In genomic region chr12:37426750-37427149, GRCm38 (mm10) we compare ENCODE assay signal across 23 mouse cellular contexts.
DNase-seq lines count a peak whose midpoint lies in the region; ATAC-seq and TF ChIP-seq lines count a peak whose summit lies in the region.
"Had no signal": no experiment of that assay in that cellular context is flagged by ENCODE, and none has a peak within 500 bp of the region (broad histone marks: within the 10 kb centered on the region; RNA-seq: fewer than 3 reads in every experiment).

No protein-coding gene starts in this region.

- no peak for TF ChIP-seq CTCF in kidney, adult 2 months (conservative IDR thresholded peaks at IDR 0.05; ENCODE audit: insufficient read depth, insufficient read length, low read depth, low read length)
- TF ChIP-seq CTCF in stomach, postnatal 0 days (IDR thresholded peaks at IDR 0.05; ENCODE audit: low read depth): no peak

- H3K9me3 ChIP-seq in kidney, embryonic 15.5 days (replicated peaks): no peaks in the 10 kb centered on the region
- no peaks in the 10 kb centered on the region for H3K9me3 ChIP-seq in limb, embryonic 11.5 days (ENCODE audit: control insufficient read depth, low read length)
- no peaks in the 10 kb centered on the region for H3K9me3 ChIP-seq in neural tube, embryonic 14.5 days (ENCODE audit: control insufficient read depth, low read length)
- H3K9me3 ChIP-seq in stomach, postnatal 0 days (ENCODE audit: control insufficient read depth, low read length): no peaks in the 10 kb centered on the region
- H3K9me3 ChIP-seq: embryonic facial prominence, embryonic 15.5 days; heart, embryonic 10.5 days; intestine, embryonic 15.5 days; midbrain, embryonic 12.5 days had no signal

- DNase-seq in kidney, adult 2 months: no peak
- DNase-seq in embryo, embryonic 9.5 days (ENCODE audit: extremely low spot score): peak; percentile 16
- DNase-seq in limb, embryonic 11.5 days (ENCODE audit: low spot score): peak; percentile 71
- no peak for DNase-seq in spleen, postnatal 36 days (ENCODE audit: low spot score in 2 of 2)
- DNase-seq in stomach, postnatal 0 days (ENCODE audit: low spot score): no peak
- DNase-seq: adrenal gland, postnatal 14 days; cerebellum, adult 9-10 months; heart, postnatal 4 days; kidney, postnatal 36 days; layer of hippocampus, postnatal 36 days; retina, postnatal 1 day; right cerebral cortex, postnatal 25 days; spleen, adult 18-20 months; thymus, postnatal 36 days had no signal

- no peak for TF ChIP-seq EP300 in stomach, postnatal 0 days (optimal IDR thresholded peaks at IDR 0.05)

- 41% methylated on average over 5 of the region's 5 CpGs for WGBS in kidney, embryonic 15.5 days
- 43% methylated on average over 5 of the region's 5 CpGs for WGBS in kidney, adult 2 months
- 9% methylated on average over 5 of the region's 5 CpGs for WGBS in limb, embryonic 11.5 days
- WGBS in neural tube, embryonic 14.5 days: 53% methylated on average over 5 of the region's 5 CpGs
- WGBS in stomach, postnatal 0 days: 83% methylated on average over 5 of the region's 5 CpGs

- peak; percentile 98 for ATAC-seq in kidney, embryonic 15.5 days (replicated peaks; ENCODE audit: low FRiP score)
- ATAC-seq in limb, embryonic 11.5 days (ENCODE audit: insufficient number of reproducible peaks, low FRiP score, low TSS enrichment, low read depth): peak; percentile 92
- peak; percentile 46; the same call in 1 of the 2 replicates for ATAC-seq in neural tube, embryonic 14.5 days (ENCODE audit: low read depth)
- no peak for ATAC-seq in stomach, postnatal 0 days (ENCODE audit: low FRiP score, low TSS enrichment)
- ATAC-seq: forebrain, embryonic 14.5 days; hindbrain, embryonic 16.5 days; intestine, embryonic 15.5 days; lung, postnatal 0 days had no signal

- no peaks in the 10 kb centered on the region for H3K4me1 ChIP-seq in kidney, embryonic 15.5 days
- no peaks in the 10 kb centered on the region for H3K4me1 ChIP-seq in kidney, adult 2 months (ENCODE audit: control insufficient read depth, insufficient read depth, low read length)
- no peaks in the 10 kb centered on the region for H3K4me1 ChIP-seq in limb, embryonic 11.5 days (ENCODE audit: control insufficient read depth, insufficient read depth, low read length)
- no peaks in the 10 kb centered on the region for H3K4me1 ChIP-seq in neural tube, embryonic 14.5 days (ENCODE audit: control insufficient read depth, insufficient read depth, low read length)
- no peaks in the 10 kb centered on the region for H3K4me1 ChIP-seq in stomach, postnatal 0 days (replicated peaks; ENCODE audit: control insufficient read depth, insufficient read depth)
- H3K4me1 ChIP-seq: embryonic facial prominence, embryonic 15.5 days; heart, embryonic 10.5 days; intestine, embryonic 15.5 days; midbrain, embryonic 12.5 days had no signal

- no peaks in the 10 kb centered on the region for H3K27me3 ChIP-seq in kidney, embryonic 15.5 days
- no peaks in the 10 kb centered on the region for H3K27me3 ChIP-seq in kidney, adult 2 months (replicated peaks; ENCODE audit: control insufficient read depth, insufficient read depth, low read length)
- H3K27me3 ChIP-seq in limb, embryonic 11.5 days (ENCODE audit: control insufficient read depth, insufficient read depth, low read length): no peaks in the 10 kb centered on the region
- no peaks in the 10 kb centered on the region for H3K27me3 ChIP-seq in neural tube, embryonic 14.5 days (ENCODE audit: control insufficient read depth, insufficient read depth, low read length)
- H3K27me3 ChIP-seq in stomach, postnatal 0 days (ENCODE audit: control insufficient read depth, insufficient read depth, low read length): no peaks in the 10 kb centered on the region
- H3K27me3 ChIP-seq: embryonic facial prominence, embryonic 15.5 days; intestine, embryonic 15.5 days; midbrain, embryonic 12.5 days had no signal

- H3K36me3 ChIP-seq in kidney, embryonic 15.5 days: no peaks in the 10 kb centered on the region
- H3K36me3 ChIP-seq in kidney, adult 2 months (ENCODE audit: control insufficient read depth, insufficient read depth, low read length): no peaks in the 10 kb centered on the region
- no peaks in the 10 kb centered on the region for H3K36me3 ChIP-seq in limb, embryonic 11.5 days (ENCODE audit: control insufficient read depth, insufficient read depth, low read length)
- H3K36me3 ChIP-seq in neural tube, embryonic 14.5 days (ENCODE audit: control insufficient read depth, insufficient read depth, low read length): no peaks in the 10 kb centered on the region
- H3K36me3 ChIP-seq in stomach, postnatal 0 days (ENCODE audit: control insufficient read depth, insufficient read depth, low read length): no peaks in the 10 kb centered on the region
- H3K36me3 ChIP-seq: embryonic facial prominence, embryonic 15.5 days; heart, embryonic 10.5 days; intestine, embryonic 15.5 days; midbrain, embryonic 12.5 days had no signal

- no peak overlapping the region for H3K4me2 ChIP-seq in kidney, embryonic 15.5 days
- H3K4me2 ChIP-seq in limb, embryonic 11.5 days (ENCODE audit: low read depth, severe bottlenecking): no peak overlapping the region
- no peak overlapping the region for H3K4me2 ChIP-seq in neural tube, embryonic 14.5 days (ENCODE audit: low read depth, low read length)
- no peak overlapping the region for H3K4me2 ChIP-seq in stomach, postnatal 0 days (replicated peaks; ENCODE audit: low read depth)
- H3K4me2 ChIP-seq: embryonic facial prominence, embryonic 15.5 days; intestine, embryonic 15.5 days; midbrain, embryonic 12.5 days had no signal

- no peak overlapping the region for H3K9ac ChIP-seq in kidney, embryonic 15.5 days
- H3K9ac ChIP-seq in limb, embryonic 11.5 days (ENCODE audit: low read length): no peak overlapping the region
- no peak overlapping the region for H3K9ac ChIP-seq in neural tube, embryonic 14.5 days (replicated peaks; ENCODE audit: low read depth, low read length)
- H3K9ac ChIP-seq in stomach, postnatal 0 days (ENCODE audit: low read length): no peak overlapping the region
- H3K9ac ChIP-seq: embryonic facial prominence, embryonic 15.5 days; intestine, embryonic 15.5 days; midbrain, embryonic 12.5 days had no signal

- 0 out of 2 replicates have a peak overlapping the region, but pooled peaks have one; percentile 27 for H3K27ac ChIP-seq in kidney, embryonic 15.5 days
- no peak overlapping the region for H3K27ac ChIP-seq in kidney, adult 2 months (ENCODE audit: insufficient read depth, low read depth, low read length)
- 0 out of 2 replicates have a peak overlapping the region, but pooled peaks have one; percentile 36 for H3K27ac ChIP-seq in limb, embryonic 11.5 days (replicated peaks; ENCODE audit: low read depth, low read length)
- H3K27ac ChIP-seq in neural tube, embryonic 14.5 days (ENCODE audit: low read depth, low read length): no peak overlapping the region
- no peak overlapping the region for H3K27ac ChIP-seq in stomach, postnatal 0 days (replicated peaks)
- H3K27ac ChIP-seq: embryonic facial prominence, embryonic 15.5 days; heart, embryonic 10.5 days; intestine, embryonic 15.5 days; midbrain, embryonic 12.5 days had no signal

- no peak overlapping the region for H3K4me3 ChIP-seq in kidney, embryonic 15.5 days (replicated peaks)
- no peak overlapping the region for H3K4me3 ChIP-seq in kidney, adult 2 months (ENCODE audit: insufficient read depth, low read depth, low read length)
- no peak overlapping the region for H3K4me3 ChIP-seq in limb, embryonic 11.5 days (ENCODE audit: low read depth, low read length)
- no peak overlapping the region for H3K4me3 ChIP-seq in neural tube, embryonic 14.5 days (ENCODE audit: low read depth, low read length)
- no peak overlapping the region for H3K4me3 ChIP-seq in stomach, postnatal 0 days (ENCODE audit: low read depth, low read length)
- H3K4me3 ChIP-seq: embryonic facial prominence, embryonic 15.5 days; heart, embryonic 10.5 days; intestine, embryonic 15.5 days; midbrain, embryonic 12.5 days had no signal

- TF ChIP-seq POLR2A in kidney, adult 2 months (IDR thresholded peaks at IDR 0.05; ENCODE audit: low read depth, low read length): no peak

Comparison
In these comparisons a context has a peak if more than half of its experiments do, and no peak if none do; other contexts are left out.
1. H3K27ac ChIP-seq: peak in kidney, embryonic 15.5 days (single experiment) and limb, embryonic 11.5 days (single experiment); none in kidney, adult 2 months (single experiment), neural tube, embryonic 14.5 days (single experiment) and stomach, postnatal 0 days (single experiment).
2. DNase-seq: peak in embryo, embryonic 9.5 days (single experiment) and limb, embryonic 11.5 days (single experiment); none in kidney, adult 2 months (single experiment), spleen, postnatal 36 days (0 of 2) and stomach, postnatal 0 days (single experiment).